In genomic region chr2:101597186-101597585, GRCm38 (mm10) we compare ENCODE assay signal across 15 mouse cellular contexts. TPM values are rescaled to one million over a fixed set of nuclear protein-coding genes. Genes with fewer than 3 reads are reported as not detected.
A peak's percentile ranks its signal among the peaks of the same experiment; 100 is the strongest.
DNase-seq lines count a peak whose midpoint lies in the region; ATAC-seq and TF ChIP-seq lines count a peak whose summit lies in the region.
"Had no signal": no experiment of that assay in that cellular context is flagged by ENCODE, and none has a peak within 500 bp of the region (broad histone marks: within the 10 kb centered on the region; RNA-seq: fewer than 3 reads in every experiment).

No protein-coding gene starts in this region.

- no peak overlapping the region for H3K4me2 ChIP-seq in kidney, embryonic 16.5 days (replicated peaks; ENCODE audit: low read depth, low read length)
- no peak overlapping the region for H3K4me2 ChIP-seq in stomach, postnatal 0 days (replicated peaks; ENCODE audit: low read depth)
- H3K4me2 ChIP-seq: liver, embryonic 12.5 days had no signal

- no peaks in the 10 kb centered on the region for H3K27me3 ChIP-seq in kidney, embryonic 16.5 days (ENCODE audit: insufficient read depth, low read length)
- H3K27me3 ChIP-seq in thymus, adult 2 months (ENCODE audit: control insufficient read depth, insufficient read depth, low read length) = no peaks in the 10 kb centered on the region
- H3K27me3 ChIP-seq in stomach, postnatal 0 days (ENCODE audit: control insufficient read depth, insufficient read depth, low read length) = no peaks in the 10 kb centered on the region
- H3K27me3 ChIP-seq: liver, embryonic 12.5 days had no signal

- H3K4me1 ChIP-seq in kidney, embryonic 16.5 days (ENCODE audit: insufficient read depth, low read length) = peaks cover 34% of the 10 kb centered on the region
- peaks cover 38% of the 10 kb centered on the region for H3K4me1 ChIP-seq in thymus, adult 2 months (replicated peaks; ENCODE audit: control insufficient read depth, insufficient read depth, low read length)
- H3K4me1 ChIP-seq in stomach, postnatal 0 days (replicated peaks; ENCODE audit: control insufficient read depth, insufficient read depth) = no peaks in the 10 kb centered on the region
- H3K4me1 ChIP-seq: liver, embryonic 12.5 days had no signal

- no peak overlapping the region for H3K4me3 ChIP-seq in kidney, embryonic 16.5 days (ENCODE audit: low read length)
- H3K4me3 ChIP-seq in thymus, adult 2 months (ENCODE audit: control insufficient read depth, insufficient read depth, low read length) = no peak overlapping the region
- no peak overlapping the region for H3K4me3 ChIP-seq in stomach, postnatal 0 days (ENCODE audit: low read depth, low read length)
- H3K4me3 ChIP-seq: forebrain, embryonic 10.5 days; liver, embryonic 12.5 days had no signal

- H3K36me3 ChIP-seq in kidney, embryonic 16.5 days (ENCODE audit: insufficient read depth, low read length) = no peaks in the 10 kb centered on the region
- H3K36me3 ChIP-seq in thymus, adult 2 months (ENCODE audit: control insufficient read depth, insufficient read depth, low read length) = no peaks in the 10 kb centered on the region
- no peaks in the 10 kb centered on the region for H3K36me3 ChIP-seq in stomach, postnatal 0 days (ENCODE audit: control insufficient read depth, insufficient read depth, low read length)
- H3K36me3 ChIP-seq: forebrain, embryonic 10.5 days; liver, embryonic 12.5 days had no signal

- no peak overlapping the region for H3K27ac ChIP-seq in kidney, embryonic 16.5 days (ENCODE audit: low read length)
- no peak overlapping the region for H3K27ac ChIP-seq in thymus, adult 2 months (ENCODE audit: control insufficient read depth, insufficient read depth, low read length)
- no peak overlapping the region for H3K27ac ChIP-seq in stomach, postnatal 0 days (replicated peaks)
- H3K27ac ChIP-seq: forebrain, embryonic 10.5 days; liver, embryonic 12.5 days; macrophage had no signal

- no peak for TF ChIP-seq EP300 in stomach, postnatal 0 days (optimal IDR thresholded peaks at IDR 0.05)

- TF ChIP-seq CTCF in thymus, adult 2 months (IDR thresholded peaks at IDR 0.05; ENCODE audit: borderline replicate concordance, control insufficient read depth, extremely low read depth, insufficient read depth, low read length, poor library complexity) = no peak
- TF ChIP-seq CTCF in stomach, postnatal 0 days (IDR thresholded peaks at IDR 0.05; ENCODE audit: low read depth) = peak; percentile 65

- no peaks in the 10 kb centered on the region for H3K9me3 ChIP-seq in kidney, embryonic 16.5 days (ENCODE audit: low read length)
- no peaks in the 10 kb centered on the region for H3K9me3 ChIP-seq in stomach, postnatal 0 days (ENCODE audit: control insufficient read depth, low read length)
- H3K9me3 ChIP-seq: forebrain, embryonic 10.5 days; liver, embryonic 12.5 days had no signal

- no peak for TF ChIP-seq POLR2A in thymus, adult 2 months (IDR thresholded peaks at IDR 0.05; ENCODE audit: control insufficient read depth, extremely low read depth, insufficient read depth, low read length, poor library complexity)

- no peak for ATAC-seq in cerebellum, adult (ENCODE audit: insufficient number of reproducible peaks, low FRiP score, low TSS enrichment)
- ATAC-seq in kidney, embryonic 16.5 days (ENCODE audit: low FRiP score, low TSS enrichment) = peak; percentile 59; the same call in 1 of the 2 replicates
- ATAC-seq in stomach, postnatal 0 days (ENCODE audit: low FRiP score, low TSS enrichment) = no peak
- ATAC-seq: intestine, embryonic 16.5 days; liver, embryonic 12.5 days had no signal

- no peak overlapping the region for H3K9ac ChIP-seq in kidney, embryonic 16.5 days (replicated peaks; ENCODE audit: low read length)
- H3K9ac ChIP-seq in stomach, postnatal 0 days (ENCODE audit: low read length) = no peak overlapping the region
- H3K9ac ChIP-seq: liver, embryonic 12.5 days had no signal

- peak; percentile 45 to 53 for DNase-seq in cerebellum, postnatal 14 days
- DNase-seq in kidney, adult 18-20 months = no peak
- DNase-seq in thymus, adult 2 months = peak; percentile 52
- no peak for DNase-seq in thymus, postnatal 36 days
- DNase-seq in stomach, postnatal 0 days (ENCODE audit: low spot score) = no peak
- DNase-seq in adrenal gland, postnatal 14 days = no peak
- DNase-seq: adrenal gland, adult 2 months; gastrocnemius, postnatal 36 days had no signal

RNA-seq across cellular contexts. Expression of gene Rag2, which starts 27.3 kb away (rescaled TPM):
- not detected in 2 replicates for polyA plus RNA-seq in kidney, embryonic 16.5 days (2015; fragmentation: Nextera tagmentation; extraction: Ambion mirVana)
- 41.8 and 55.7 TPM in 2 replicates for polyA plus RNA-seq in thymus, adult 2 months (2012; rRNA removed)
- not detected in 2 replicates for polyA plus RNA-seq in stomach, postnatal 0 days (2015; fragmentation: Nextera tagmentation; extraction: Ambion mirVana)
- 0.48 TPM in 1 of 2 replicates, not detected in the other for total RNA-seq in adrenal gland, postnatal 14 days (2021)
- total RNA-seq: adrenal gland, adult 2 months; layer of hippocampus, postnatal 25 days had no signal
- polyA plus RNA-seq: adrenal gland, adult 2 months; forebrain, embryonic 10.5 days; macrophage had no signal

RNA-seq across cellular contexts. Expression of gene Rag1, which starts 52.1 kb away (rescaled TPM):
- polyA plus RNA-seq in kidney, embryonic 16.5 days (2015; fragmentation: Nextera tagmentation; extraction: Ambion mirVana) = 0.02 and 0.04 TPM in 2 replicates
- polyA plus RNA-seq in thymus, adult 2 months (2012; rRNA removed) = 330 and 350 TPM in 2 replicates
- polyA plus RNA-seq in stomach, postnatal 0 days (2015; fragmentation: Nextera tagmentation; extraction: Ambion mirVana) = 0.01 TPM in 2 replicates
- total RNA-seq in adrenal gland, postnatal 14 days (2021) = 0.19 and 1.9 TPM in 2 replicates
- polyA plus RNA-seq: adrenal gland, adult 2 months; forebrain, embryonic 10.5 days; macrophage had no signal

RNA-seq across cellular contexts. Expression of gene B230118H07Rik, which starts 52.1 kb away (rescaled TPM):
- 55.3 and 57.9 TPM in 2 replicates for polyA plus RNA-seq in kidney, embryonic 16.5 days (2015; fragmentation: Nextera tagmentation; extraction: Ambion mirVana)
- polyA plus RNA-seq in thymus, adult 2 months (2012; rRNA removed) = 2.8 and 3.4 TPM in 2 replicates
- polyA plus RNA-seq in stomach, postnatal 0 days (2015; fragmentation: Nextera tagmentation; extraction: Ambion mirVana) = 36.5 and 40.3 TPM in 2 replicates
- total RNA-seq in adrenal gland, postnatal 14 days (2021) = 31.8 and 32.7 TPM in 2 replicates

Comparison
In these comparisons a context has a peak if more than half of its experiments do, and no peak if none do; other contexts are left out.
1. DNase-seq: peak in cerebellum, postnatal 14 days (2 of 2) and thymus, adult 2 months (single experiment); none in kidney, adult 18-20 months (single experiment), thymus, postnatal 36 days (0 of 2), stomach, postnatal 0 days (single experiment) and adrenal gland, postnatal 14 days (single experiment).
2. RNA of gene Rag2, which starts 27.3 kb away (polyA plus RNA-seq): 41.8 to 55.7 TPM in thymus, adult 2 months; not detected in kidney, embryonic 16.5 days and not detected in stomach, postnatal 0 days; every median in the first group is over 10 times any median in the second.
3. RNA of gene Rag1, which starts 52.1 kb away (polyA plus RNA-seq): 330 to 350 TPM in thymus, adult 2 months; 0.02 to 0.04 TPM in kidney, embryonic 16.5 days and 0.01 TPM in stomach, postnatal 0 days; every median in the first group is over 100 times any median in the second.